Mouse (Mus musculus) myocyte (in vitro differentiated cells): ENCODE data around the gene Mnt. TPM values are rescaled to one million over a fixed set of nuclear protein-coding genes. Genes with fewer than 3 reads are reported as not detected.
A peak's percentile ranks its signal among the peaks of the same experiment; 100 is the strongest.

Experiments
- H3K27me3 ChIP-seq: one replicate; pipeline ENCODE4 v1.6.1; 2011; ENCODE audit not compliant: control insufficient read depth, insufficient read depth, insufficient read length
- H3K36me3 ChIP-seq: one replicate; pipeline ENCODE4 v1.6.1; 2011; ENCODE audit not compliant: control insufficient read depth, insufficient read depth
- H3K4me2 ChIP-seq: one replicate; pipeline ENCODE4 v1.6.1; 2011; ENCODE audit warnings: low read depth, control low read depth
- H3K4me3 ChIP-seq: one replicate; pipeline ENCODE4 v1.5.1; 2011; ENCODE audit warnings: mild to moderate bottlenecking, control low read depth, moderate library complexity
- H3K79me2 ChIP-seq: one replicate; pipeline ENCODE4 v1.6.1; 2011; ENCODE audit not compliant: control insufficient read depth, insufficient read depth
- H3ac ChIP-seq: one replicate; pipeline ENCODE4 v1.6.1; 2011; ENCODE audit not compliant: control insufficient read depth, insufficient read length
- CEBPB ChIP-seq: IDR thresholded peaks from 2 replicates; pipeline ENCODE4 v1.6.1; 2011; ENCODE audit warnings: mild to moderate bottlenecking, moderate library complexity; ENCODE audit not compliant: poor library complexity, insufficient read depth, severe bottlenecking
- E2F4 ChIP-seq: IDR thresholded peaks from one replicate; pipeline ENCODE4 v1.6.1; 2011; ENCODE audit warnings: mild to moderate bottlenecking, control low read depth, moderate library complexity; ENCODE audit not compliant: insufficient read depth
- MAX ChIP-seq: IDR thresholded peaks from one replicate; pipeline ENCODE4 v1.6.1; 2011; ENCODE audit warnings: low read depth, mild to moderate bottlenecking, control low read depth
- MYOD1 ChIP-seq, 3 experiments: IDR thresholded peaks; one replicate each; pipeline ENCODE4 v1.6.1; 2011; ENCODE audit warnings: control low read depth in 2 of 3, low read depth in 2 of 3, mild to moderate bottlenecking in 2 of 3, moderate library complexity in 1 of 3; ENCODE audit not compliant: insufficient read length in 2 of 3, control insufficient read depth in 1 of 3
- MYOG ChIP-seq, 3 experiments: IDR thresholded peaks; one replicate each; pipeline ENCODE4 v1.6.1; 2011; ENCODE audit warnings: control low read depth in 2 of 3, low read depth in 2 of 3, mild to moderate bottlenecking in 2 of 3; ENCODE audit not compliant: insufficient read length in 2 of 3, control insufficient read depth in 1 of 3, insufficient read depth in 1 of 3
- POLR2A ChIP-seq: IDR thresholded peaks from one replicate; pipeline ENCODE4 v1.6.1; 2011; ENCODE audit warnings: low read depth, mild to moderate bottlenecking, control low read depth, moderate library complexity; ENCODE audit not compliant: insufficient read length
- POLR2AphosphoS2 ChIP-seq: IDR thresholded peaks from one replicate; pipeline ENCODE4 v1.6.1; 2011; ENCODE audit warnings: low read depth, control low read depth; ENCODE audit not compliant: insufficient read length
- REST ChIP-seq: IDR thresholded peaks from one replicate; pipeline ENCODE4 v1.6.1; 2011; ENCODE audit warnings: mild to moderate bottlenecking, control low read depth, moderate library complexity; ENCODE audit not compliant: insufficient read depth, insufficient read length
- SRF ChIP-seq: IDR thresholded peaks from one replicate; pipeline ENCODE4 v1.6.1; 2011; ENCODE audit warnings: low read depth; ENCODE audit not compliant: control insufficient read depth, insufficient read length
- TCF12 ChIP-seq: IDR thresholded peaks from one replicate; pipeline ENCODE4 v1.6.1; 2011; ENCODE audit warnings: mild to moderate bottlenecking, control low read depth; ENCODE audit not compliant: poor library complexity, insufficient read depth, severe bottlenecking
- TCF3 ChIP-seq: IDR thresholded peaks from one replicate; pipeline ENCODE4 v1.6.1; 2011; ENCODE audit warnings: low read depth, control low read depth; ENCODE audit not compliant: insufficient read length
- USF1 ChIP-seq: IDR thresholded peaks from one replicate; pipeline ENCODE4 v1.6.1; 2011; ENCODE audit warnings: low read depth, mild to moderate bottlenecking, control low read depth, moderate library complexity
- polyA plus RNA-seq: library from polyadenylated mRNA; unstranded; fragments of >200 nt; fragmentation: generic; extraction: Trizol; gene quantifications from one replicate; pipeline ENCODE4 v1.2.1, GENCODE M21; 2012; ENCODE audit warnings: missing spikeins

Mnt gene
- polyA plus RNA-seq, 1 experiment, result 12.7 TPM

DNA sequence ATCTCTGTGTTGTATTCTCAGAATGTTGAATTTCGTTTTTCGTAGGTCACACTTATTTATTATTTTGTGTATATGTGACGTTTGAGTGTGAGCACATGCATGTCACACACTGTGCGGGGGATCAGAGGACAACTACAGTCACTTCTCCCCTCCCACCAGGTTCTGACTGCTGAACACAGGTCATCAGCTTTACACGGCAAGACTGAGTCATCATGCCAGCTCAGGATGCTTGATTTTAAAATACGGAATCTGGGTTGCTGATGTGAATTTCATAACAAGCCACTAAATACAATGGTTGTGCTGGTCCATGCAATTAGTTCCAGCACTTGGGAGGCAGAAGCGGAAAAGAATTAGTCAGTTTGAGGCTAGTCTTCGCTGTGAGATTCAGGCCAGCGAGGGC, 50.3 kb downstream of the Mnt start:
- H3K4me2 ChIP-seq, result no peak overlapping the region
- TF ChIP-seq POLR2AphosphoS2 (no peak), CEBPB (no peak), REST (no peak), TCF3 (no peak), MYOD1 (IDR thresholded peaks at IDR 0.05; ENCODE audit: control insufficient read depth in 1 of 3, insufficient read length in 2 of 3, low read depth in 2 of 3) (no peak), USF1 (no peak), TCF12 (no peak), MYOG (IDR thresholded peaks at IDR 0.05; ENCODE audit: control insufficient read depth in 1 of 3, insufficient read depth in 1 of 3, insufficient read length in 2 of 3, low read depth in 2 of 3) (no peak), SRF (no peak), MAX (no peak)

DNA sequence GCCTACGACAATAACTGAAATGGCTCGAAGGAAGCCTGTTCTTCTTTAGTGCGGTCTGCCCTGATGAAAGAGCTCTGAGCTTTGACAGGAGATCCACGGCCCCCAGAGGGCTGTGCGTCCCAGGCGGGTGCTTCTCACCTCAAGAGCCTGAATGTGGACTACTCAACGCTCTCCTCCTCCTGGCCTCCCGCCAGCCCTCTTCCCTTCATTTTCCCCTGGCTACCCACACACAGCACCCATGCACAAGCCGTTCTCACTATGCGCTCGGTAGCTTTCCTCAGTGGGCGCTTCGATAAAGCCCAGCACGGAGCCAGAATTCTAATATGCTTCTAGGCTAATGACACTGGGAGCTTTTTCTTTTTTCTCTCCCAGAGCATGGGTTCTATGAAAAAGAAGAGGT, 51.3 kb downstream of the Mnt start:
- no peak overlapping the region for H3K4me3 ChIP-seq
- no peak overlapping the region for H3K4me2 ChIP-seq
- H3ac ChIP-seq, result no peak overlapping the region
- TF ChIP-seq USF1 (no peak), TCF12 (no peak), SRF (no peak), MYOD1 (IDR thresholded peaks at IDR 0.05; ENCODE audit: control insufficient read depth in 1 of 3, insufficient read length in 2 of 3, low read depth in 2 of 3) (no peak), E2F4 (no peak), REST (no peak)
- no peaks in the 10 kb centered on the region for H3K36me3 ChIP-seq
- H3K27me3 ChIP-seq, result no peaks in the 10 kb centered on the region
- no peaks in the 10 kb centered on the region for H3K79me2 ChIP-seq

More for the DNA sequence above, 50.3 kb downstream of the Mnt start:
- H3K36me3 ChIP-seq, result no peaks in the 10 kb centered on the region
- H3K27me3 ChIP-seq, result no peaks in the 10 kb centered on the region
- no peak overlapping the region for H3ac ChIP-seq
- no peaks in the 10 kb centered on the region for H3K79me2 ChIP-seq
- H3K4me3 ChIP-seq, result no peak overlapping the region

DNA sequence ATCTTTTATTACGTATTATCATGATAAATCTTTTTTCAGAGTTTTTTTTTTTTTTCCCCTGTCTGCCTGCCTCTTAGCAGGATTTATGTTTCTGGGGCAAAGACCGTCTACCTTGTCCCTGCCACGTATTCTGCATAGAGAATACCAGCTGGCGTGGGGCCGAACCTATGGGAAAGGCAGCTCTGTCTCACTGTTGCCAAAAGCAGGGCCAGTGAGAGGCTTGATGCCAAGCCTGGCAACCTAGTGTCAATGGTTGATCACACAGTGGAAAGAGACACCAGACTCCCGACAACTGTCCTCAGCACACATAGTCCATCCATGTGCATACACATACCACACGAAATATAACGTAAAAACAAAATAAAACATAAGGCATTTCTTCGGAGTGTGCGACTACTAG, 52.4 kb downstream of the Mnt start:
- TF ChIP-seq E2F4, result no peak
- no peak for TF ChIP-seq REST
- no peak for TF ChIP-seq POLR2AphosphoS2
- TF ChIP-seq MAX, result no peak
- no peak for TF ChIP-seq POLR2A
- TF ChIP-seq USF1, result no peak
- no peak for TF ChIP-seq MYOG (IDR thresholded peaks at IDR 0.05; ENCODE audit: control insufficient read depth in 1 of 3, insufficient read depth in 1 of 3, insufficient read length in 2 of 3, low read depth in 2 of 3)
- no peak for TF ChIP-seq CEBPB
- no peak for TF ChIP-seq MYOD1 (IDR thresholded peaks at IDR 0.05; ENCODE audit: control insufficient read depth in 1 of 3, insufficient read length in 2 of 3, low read depth in 2 of 3)
- TF ChIP-seq TCF12, result no peak
- TF ChIP-seq SRF, result no peak
- no peak for TF ChIP-seq TCF3
- H3K4me2 ChIP-seq, result no peak overlapping the region
- H3ac ChIP-seq, result no peak overlapping the region
- H3K79me2 ChIP-seq, result no peaks in the 10 kb centered on the region
- H3K4me3 ChIP-seq, result no peak overlapping the region
- no peaks in the 10 kb centered on the region for H3K36me3 ChIP-seq
- H3K27me3 ChIP-seq, result no peaks in the 10 kb centered on the region

DNA sequence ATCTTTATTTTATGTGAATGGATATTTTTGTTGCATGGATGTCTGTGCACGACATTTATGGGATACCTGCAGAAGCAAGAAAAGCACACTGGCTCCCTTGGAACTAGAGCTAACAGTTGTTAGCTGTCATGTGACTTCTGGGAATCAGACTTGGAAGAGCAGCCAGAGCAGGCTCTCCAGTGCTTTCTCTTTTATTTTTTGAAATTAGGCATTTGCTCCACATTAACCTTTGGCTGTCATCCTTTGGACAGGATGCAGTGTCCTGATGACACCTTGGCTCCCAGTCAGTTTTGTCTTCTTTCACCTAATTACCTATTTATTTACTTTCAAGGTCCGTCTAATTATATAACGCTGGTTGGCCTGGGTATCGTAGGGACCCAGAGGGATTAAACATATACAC, 63.9 kb downstream of the Mnt start:
- Histone ChIP-seq H3K36me3 (no peaks in the 10 kb centered on the region), H3ac (no peak overlapping the region), H3K27me3 (no peaks in the 10 kb centered on the region), H3K4me3 (no peak overlapping the region), H3K4me2 (peak overlapping the region; percentile 4), H3K79me2 (peaks cover 17% of the 10 kb centered on the region)
- TF ChIP-seq USF1 (peak; percentile 52), SRF (no peak)

Other genes starting within 250 kb of the Mnt start
- 43.4 TPM for gene Rap1gap2, start 220.0 kb upstream of the Mnt start, polyA plus RNA-seq
- gene Ccdc92b, start 211.3 kb upstream of the Mnt start, polyA plus RNA-seq, result 0.06 TPM
- 62.3 TPM for gene Cluh, start 181.4 kb upstream of the Mnt start, polyA plus RNA-seq
- 32.6 TPM for gene Pafah1b1, start 106.2 kb upstream of the Mnt start, polyA plus RNA-seq
- 10.9 TPM for gene Mettl16, start 60.1 kb upstream of the Mnt start, polyA plus RNA-seq
- 12.3 TPM for gene Sgsm2, start 66.1 kb downstream of the Mnt start, polyA plus RNA-seq
- 26.7 TPM for gene Tsr1, start 67.2 kb downstream of the Mnt start, polyA plus RNA-seq
- 14.7 TPM for gene Smg6, start 94.9 kb downstream of the Mnt start, polyA plus RNA-seq
- 10.5 TPM for gene Srr, start 95.0 kb downstream of the Mnt start, polyA plus RNA-seq